Mouse (Mus musculus) thymus, postnatal 4 days (tissue): ENCODE data around the gene Psmd6.
A peak's percentile ranks its signal among the peaks of the same experiment; 100 is the strongest.

Experiments
- DNase-seq: peaks from one replicate; pipeline ENCODE4 v3.0.0; 2021

The Psmd6 gene

GRCm38 (mm10) chr14:14120230-14121096 lies at the start of gene Psmd6:
Gene Psmd6, minus strand, starts transcription at chr14:14120984.
- DNase-seq, result peak; percentile 94

GRCm38 (mm10) chr14:14110710-14111109 lies 10.1 kb downstream of the Psmd6 start:
- no peak for DNase-seq

GRCm38 (mm10) chr14:14104930-14105318 lies 15.9 kb downstream of the Psmd6 start:
- DNase-seq, result no peak

- DNase-seq, result no peak
Observed at GRCm38 (mm10) chr14:14104213-14104929, 16.4 kb downstream of the Psmd6 start.

GRCm38 (mm10) chr14:14101296-14101695 lies 19.5 kb downstream of the Psmd6 start:
- no peak for DNase-seq

GRCm38 (mm10) chr14:14100773-14101280 lies 20.0 kb downstream of the Psmd6 start:
- no peak for DNase-seq

GRCm38 (mm10) chr14:14098330-14098980 lies 22.3 kb downstream of the Psmd6 start:
- peak; percentile 94 for DNase-seq

GRCm38 (mm10) chr14:14090571-14090970 lies 30.2 kb downstream of the Psmd6 start:
- DNase-seq, result no peak

GRCm38 (mm10) chr14:14088016-14088791 lies 32.6 kb downstream of the Psmd6 start:
- DNase-seq, result peak; percentile 44

GRCm38 (mm10) chr14:14087348-14087747 lies 33.4 kb downstream of the Psmd6 start:
- DNase-seq, result no peak

GRCm38 (mm10) chr14:14086711-14087263 lies 34.0 kb downstream of the Psmd6 start:
- DNase-seq, result no peak

- DNase-seq, result no peak
Observed at GRCm38 (mm10) chr14:14083811-14084210, 37.0 kb downstream of the Psmd6 start.

GRCm38 (mm10) chr14:14080604-14081194 lies 40.1 kb downstream of the Psmd6 start:
- DNase-seq, result no peak

- no peak for DNase-seq
Observed at GRCm38 (mm10) chr14:14071456-14071855, 49.3 kb downstream of the Psmd6 start.

- no peak for DNase-seq
Observed at GRCm38 (mm10) chr14:14070541-14071315, 50.1 kb downstream of the Psmd6 start.

GRCm38 (mm10) chr14:14068553-14068952 lies 52.2 kb downstream of the Psmd6 start:
- DNase-seq, result no peak

- DNase-seq, result peak; percentile 67
Observed at GRCm38 (mm10) chr14:14067648-14068472, 52.9 kb downstream of the Psmd6 start.

- no peak for DNase-seq
Observed at GRCm38 (mm10) chr14:14066241-14066640, 54.5 kb downstream of the Psmd6 start.

GRCm38 (mm10) chr14:14065142-14065498 lies 55.7 kb downstream of the Psmd6 start:
- DNase-seq, result no peak
